ENCODE assay signal across 14 mouse cellular contexts in the genomic region with DNA sequence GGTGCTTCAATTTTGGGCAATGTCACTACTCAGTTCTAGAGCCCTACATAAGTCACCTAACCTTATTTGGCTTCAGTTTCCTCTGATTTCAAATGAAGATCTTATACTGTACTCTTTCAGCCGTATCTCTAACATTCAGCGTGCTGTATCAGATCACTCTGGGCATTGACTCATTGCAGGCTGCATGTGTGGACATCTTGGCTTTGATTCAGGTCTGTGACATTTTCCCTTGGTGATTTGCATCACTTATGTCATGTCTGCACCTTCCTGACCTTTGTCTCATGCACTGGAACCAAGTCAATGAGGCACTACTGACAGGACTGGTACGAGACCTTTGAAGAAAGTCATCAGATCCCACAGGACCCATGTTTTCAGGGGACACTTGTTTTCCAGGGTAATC. TPM values are rescaled to one million over a fixed set of nuclear protein-coding genes. Genes with fewer than 3 reads are reported as not detected.
"Had no signal": no experiment of that assay in that cellular context is flagged by ENCODE, and none has a peak within 500 bp of the region (broad histone marks: within the 10 kb centered on the region; RNA-seq: fewer than 3 reads in every experiment).

No protein-coding gene starts in this region.

- H3K4me3 ChIP-seq: left cerebral cortex, adult 2 months; limb, embryonic 10.5 days; liver, embryonic 15.5 days; megakaryocyte, embryonic 14.5 days; midbrain, embryonic 12.5 days; neural tube, embryonic 13.5 days; stomach, embryonic 15.5 days had no signal

- H3K9ac ChIP-seq: liver, embryonic 15.5 days; lung, embryonic 14.5 days; midbrain, embryonic 12.5 days; neural tube, embryonic 13.5 days; stomach, embryonic 15.5 days had no signal

- H3K4me2 ChIP-seq: liver, embryonic 11.5 days; liver, embryonic 15.5 days; lung, embryonic 14.5 days; midbrain, embryonic 12.5 days; neural tube, embryonic 13.5 days; stomach, embryonic 15.5 days had no signal

- H3K27ac ChIP-seq: left cerebral cortex, adult 2 months; limb, embryonic 10.5 days; liver, embryonic 15.5 days; macrophage; midbrain, embryonic 12.5 days; neural tube, embryonic 13.5 days; stomach, embryonic 15.5 days had no signal

- H3K27me3 ChIP-seq: liver, embryonic 15.5 days; megakaryocyte, embryonic 14.5 days; midbrain, embryonic 12.5 days; neural tube, embryonic 13.5 days; stomach, embryonic 15.5 days had no signal

- DNase-seq: right cerebral cortex, postnatal 14 days; thymus, adult 2 months; thymus, postnatal 25 days had no signal

- ATAC-seq: midbrain, embryonic 16.5 days had no signal

- H3K4me1 ChIP-seq: limb, embryonic 10.5 days; liver, embryonic 15.5 days; megakaryocyte, embryonic 14.5 days; midbrain, embryonic 12.5 days; neural tube, embryonic 13.5 days; stomach, embryonic 15.5 days had no signal

- H3K36me3 ChIP-seq: limb, embryonic 10.5 days; liver, embryonic 15.5 days; midbrain, embryonic 12.5 days; neural tube, embryonic 13.5 days; stomach, embryonic 15.5 days had no signal

- H3K9me3 ChIP-seq: limb, embryonic 10.5 days; liver, embryonic 15.5 days; megakaryocyte, embryonic 14.5 days; midbrain, embryonic 12.5 days; neural tube, embryonic 13.5 days; stomach, embryonic 15.5 days had no signal

RNA-seq across cellular contexts. Expression of a gene that starts 24.5 kb away (rescaled TPM):
- polyA plus RNA-seq: macrophage had no signal
